Mouse (Mus musculus): ENCODE results near the gene Gm42674.
A peak's percentile ranks its signal among the peaks of the same experiment; 100 is the strongest.

The Gm42674 gene

GRCm38 (mm10) chr3:90626266-90627021 is 24.7 kb downstream of the Gm42674 start:
- no peak for DNase-seq

DNA sequence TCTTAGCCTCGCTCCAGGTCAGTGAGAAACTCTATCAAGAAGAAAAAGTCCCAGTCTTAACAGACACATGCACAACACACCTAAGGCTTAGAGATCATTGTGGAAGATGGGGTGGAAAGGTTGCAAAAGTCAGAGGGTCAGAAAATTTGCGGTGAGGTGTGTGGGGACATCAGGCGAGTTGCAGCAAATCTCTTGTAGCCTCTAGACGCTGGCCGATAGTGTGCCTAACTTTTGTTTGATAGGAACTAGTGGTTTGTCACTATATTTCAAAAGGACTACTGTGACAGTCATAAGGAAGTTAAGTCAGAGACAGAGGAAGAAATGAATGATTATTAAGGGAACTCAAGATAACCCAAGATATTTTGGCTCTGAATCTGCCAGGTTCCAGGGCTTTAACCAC is 25.7 kb downstream of the Gm42674 start:
- no peak for DNase-seq

GRCm38 (mm10) chr3:90627807-90628206 is 26.1 kb downstream of the Gm42674 start:
- no peak for DNase-seq

GRCm38 (mm10) chr3:90629298-90629697 is 27.6 kb downstream of the Gm42674 start:
- DNase-seq: no peak

DNA sequence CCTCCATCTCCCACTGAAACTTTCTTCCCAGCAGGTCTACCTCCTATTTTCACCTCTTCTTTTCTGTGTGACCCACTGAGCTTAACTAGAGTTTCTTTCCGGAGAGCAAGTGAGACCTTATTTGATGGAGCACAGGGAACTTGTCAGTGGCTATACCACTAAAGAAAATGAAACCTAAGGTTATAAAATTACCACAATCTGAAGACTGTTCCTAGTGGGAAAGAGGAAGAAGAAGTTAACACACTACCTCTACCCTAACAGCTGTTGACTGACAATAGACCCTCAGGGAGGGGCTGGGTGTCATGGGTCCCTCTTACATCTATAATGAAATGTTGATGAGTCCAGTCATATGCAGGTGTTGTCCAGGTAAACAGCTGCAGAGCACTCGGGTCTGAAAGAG is 30.3 kb downstream of the Gm42674 start:
- DNase-seq: no peak

- no peak for DNase-seq
Measured at GRCm38 (mm10) chr3:90638511-90639275, 37.0 kb downstream of the Gm42674 start.

GRCm38 (mm10) chr3:90639511-90640154 is 37.9 kb downstream of the Gm42674 start:
- peak; percentile 27 for DNase-seq

- DNase-seq: no peak
Measured at GRCm38 (mm10) chr3:90640981-90641380, 39.3 kb downstream of the Gm42674 start.

GRCm38 (mm10) chr3:90644220-90644619 is 42.5 kb downstream of the Gm42674 start:
- peak; percentile 62 for DNase-seq

GRCm38 (mm10) chr3:90647291-90647690 is 45.6 kb downstream of the Gm42674 start:
- DNase-seq: no peak

GRCm38 (mm10) chr3:90648981-90649380 is 47.3 kb downstream of the Gm42674 start:
- DNase-seq: no peak

- no peak for DNase-seq
Measured at GRCm38 (mm10) chr3:90649832-90650231, 48.1 kb downstream of the Gm42674 start.

DNA sequence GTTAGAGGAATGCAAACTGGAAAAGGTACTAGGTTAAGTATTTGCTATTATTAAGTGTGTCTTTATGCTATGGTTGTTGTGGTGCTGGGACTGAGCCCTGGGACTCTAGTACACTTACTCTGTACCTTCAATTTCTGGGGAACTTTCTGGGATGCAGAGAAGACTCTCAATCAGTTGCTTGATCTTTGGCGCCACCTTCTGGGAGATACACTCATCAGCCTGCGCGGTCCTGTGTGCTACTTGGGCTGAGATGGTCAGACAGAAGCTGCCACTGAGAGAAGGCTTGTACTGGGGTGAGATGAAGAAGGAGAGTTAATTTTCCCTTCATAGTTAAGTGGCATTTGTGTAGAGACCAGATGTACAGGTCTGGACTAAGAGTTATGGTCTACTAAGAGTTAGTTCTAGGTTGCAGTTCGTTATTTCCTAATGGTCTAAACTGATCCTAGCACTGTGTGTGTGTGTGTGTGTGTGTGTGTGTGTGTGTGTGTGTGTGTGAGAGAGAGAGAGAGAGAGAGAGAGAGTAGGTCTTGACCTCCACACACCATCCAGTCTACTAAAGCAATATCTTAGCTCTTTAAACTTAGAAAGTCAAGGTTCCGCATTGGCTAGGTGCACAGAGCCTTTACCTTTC is 51.3 kb downstream of the Gm42674 start:
- peak; percentile 70 for DNase-seq

DNA sequence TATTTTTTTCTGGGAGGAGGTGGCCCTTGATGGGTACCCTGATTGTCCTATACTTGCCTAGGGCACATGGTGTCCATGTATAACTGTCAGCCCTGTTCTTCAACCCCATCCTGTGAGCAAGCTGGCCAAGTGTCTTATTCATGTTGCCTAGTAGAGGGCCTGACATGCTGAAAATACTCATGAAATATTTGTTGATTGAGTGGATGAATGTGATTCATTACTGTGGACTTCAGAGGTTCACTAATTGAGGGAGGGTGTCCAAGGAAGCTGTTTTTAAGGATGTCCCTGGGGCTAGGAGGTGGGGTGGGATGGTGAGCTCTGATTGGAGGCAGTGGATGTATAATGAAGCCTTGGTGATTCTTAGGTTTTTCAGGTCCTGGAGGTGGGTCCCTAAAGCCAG is 52.0 kb downstream of the Gm42674 start, which contains the start of gene S100a7a:
S100a7a (plus strand) TSS at position 301 of the 400 bp plus-strand sequence.
- DNase-seq: no peak
